Mouse (Mus musculus) c-Kit-positive CD71-positive TER-119-negative erythroid progenitor cells, embryonic 14.5 days (primary cell): ENCODE data around the gene Golga4.

Source experiments
- DNase-seq: peaks from one replicate; pipeline ENCODE4 v3.0.0-alpha.2; 2013; ENCODE audit warnings: low read depth

Gene Golga4

GRCm38 (mm10) chr9:118629763-118630379 is 123.8 kb downstream of the Golga4 start:
- DNase-seq = no peak
